Mouse (Mus musculus) erythroblast, embryonic 14.5 days (primary cell): Measurements from ENCODE around the gene Atpaf2.

Source experiments
- GATA1 ChIP-seq: IDR thresholded peaks from 2 replicates; pipeline ENCODE4 v1.6.1; 2012; ENCODE audit warnings: low read length, inconsistent platforms, mixed read lengths
- TAL1 ChIP-seq: IDR thresholded peaks from 3 replicates; pipeline ENCODE4 v1.6.1; 2012; ENCODE audit warnings: low read length, inconsistent platforms, mixed read lengths

DNA sequence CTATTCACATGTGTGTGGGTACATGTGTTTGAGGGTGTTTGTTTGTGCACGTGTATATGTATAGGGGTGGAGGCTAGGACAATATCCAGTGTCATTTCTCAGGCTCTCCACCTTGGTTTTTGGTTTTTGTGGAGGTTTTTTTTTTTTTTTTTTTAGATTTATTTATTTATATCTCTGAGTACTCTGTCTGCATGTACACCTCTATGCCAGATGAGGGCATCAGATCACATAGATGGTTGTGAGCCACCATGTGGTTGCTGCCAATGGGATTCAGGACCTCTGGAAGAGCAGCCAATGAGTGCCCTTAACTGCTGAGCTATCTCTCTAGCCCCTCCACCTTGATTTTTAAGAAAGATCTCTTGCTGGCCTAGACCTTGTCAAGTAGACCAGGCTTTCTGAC, 39.7 kb upstream of the Atpaf2 start:
- TF ChIP-seq TAL1 (no peak), GATA1 (no peak)
